Mouse (Mus musculus) heart, embryonic 12.5 days (tissue): ENCODE measurements at regions not wholly inside any gene's neighbourhood (a gene's known extent, or its start where the extent isn't known, plus 50 kb on each side); places are given as distances from the start of the nearest gene placed in this dataset.
"Not testable (repeated sequence)": the region's sequence is repeated elsewhere in the genome, so short reads cannot be mapped to it uniquely, and the experiment has no call there.

ENCODE experiments used
- ATAC-seq: fragments of 200-750 bp; cut with Nextera tagmentation; 2 replicates; pipeline ENCODE4 v1.8.0; 2017; ENCODE audit warnings: moderate TSS enrichment, moderate library complexity; ENCODE audit not compliant: insufficient number of reproducible peaks, low FRiP score
- H3K27ac ChIP-seq: fragments of 300-500 bp; sonication (generic); 2 replicates; pipeline ENCODE4 v1.5.1; 2016; ENCODE audit warnings: mild to moderate bottlenecking, moderate library complexity; ENCODE audit not compliant: poor library complexity, severe bottlenecking
- H3K27me3 ChIP-seq: fragments of 300-500 bp; sonication (generic); replicated peaks from 2 replicates; pipeline ENCODE4 v1.6.1; 2016; ENCODE audit warnings: mild to moderate bottlenecking, moderate library complexity
- H3K36me3 ChIP-seq: fragments of 300-500 bp; sonication (generic); 2 replicates; pipeline ENCODE4 v1.6.1; 2016; ENCODE audit warnings: mild to moderate bottlenecking, moderate library complexity
- H3K4me1 ChIP-seq: fragments of 300-500 bp; sonication (generic); replicated peaks from 2 replicates; pipeline ENCODE4 v1.6.1; 2016; ENCODE audit warnings: mild to moderate bottlenecking
- H3K4me2 ChIP-seq: fragments of 300-500 bp; sonication (generic); 2 replicates; pipeline ENCODE4 v1.6.1; 2016; ENCODE audit warnings: mild to moderate bottlenecking, moderate library complexity
- H3K4me3 ChIP-seq: fragments of 300-500 bp; sonication (generic); 2 replicates; pipeline ENCODE4 v1.5.1; 2016; ENCODE audit warnings: mild to moderate bottlenecking
- H3K9ac ChIP-seq: fragments of 300-500 bp; sonication (generic); 2 replicates; pipeline ENCODE4 v1.6.1; 2016; ENCODE audit warnings: mild to moderate bottlenecking, moderate library complexity
- H3K9me3 ChIP-seq: fragments of 300-500 bp; sonication (generic); replicated peaks from 2 replicates; pipeline ENCODE4 v1.6.1; 2016; ENCODE audit warnings: mild to moderate bottlenecking, moderate library complexity
- WGBS: fragments of 180-500 bp; shearing (Covaris S2); methylation state at CpG from one replicate; pipeline ENCODE4 v1.1.7; 2016; 5-methylcytosine and 5-hydroxymethylcytosine counted together

DNA sequence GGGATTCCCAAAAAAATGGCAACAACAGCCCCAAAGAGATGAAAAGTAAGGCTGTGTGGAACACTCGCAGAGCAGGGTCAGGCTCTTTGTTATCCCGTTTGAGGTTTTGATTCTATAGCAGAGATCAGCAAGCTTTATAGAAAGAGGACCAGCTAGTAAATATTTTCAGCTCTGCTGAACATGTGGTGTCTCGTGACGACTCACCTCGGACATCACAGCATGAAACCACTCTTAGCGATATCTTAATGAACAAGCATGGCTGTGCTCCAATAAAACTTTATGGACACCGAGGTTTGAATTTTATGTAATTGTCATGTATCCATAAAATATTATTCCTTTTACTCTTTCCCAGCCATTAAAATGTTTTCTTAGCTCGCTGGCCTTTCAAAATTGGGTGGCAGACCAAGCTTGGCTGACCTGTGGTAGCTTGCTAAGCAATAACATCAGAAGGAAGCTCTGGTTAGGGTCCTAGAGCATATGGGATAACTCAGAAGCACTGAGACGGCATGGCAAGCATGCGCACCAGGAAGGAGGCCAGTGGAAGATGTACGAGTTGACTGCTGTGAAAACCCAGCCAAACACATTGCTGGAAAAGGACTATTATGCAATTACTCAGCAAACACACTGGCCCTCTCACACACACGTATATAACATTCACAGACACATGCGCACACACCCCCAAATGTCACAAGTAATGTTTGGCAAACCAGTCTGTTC is 81.4 kb upstream of the Gm12728 start:
- no peaks in the 10 kb centered on the region for H3K9me3 ChIP-seq
- no peak overlapping the region for H3K9ac ChIP-seq
- no peaks in the 10 kb centered on the region for H3K36me3 ChIP-seq
- no peak overlapping the region for H3K4me3 ChIP-seq
- ATAC-seq: no peak
- no peak overlapping the region for H3K4me2 ChIP-seq
- 79% methylated on average over 13 of the region's 13 CpGs for WGBS
- no peak overlapping the region for H3K27ac ChIP-seq
- H3K4me1 ChIP-seq: no peaks in the 10 kb centered on the region
- H3K27me3 ChIP-seq: no peaks in the 10 kb centered on the region

- ATAC-seq: no peak
- Histone ChIP-seq H3K27me3 (no peaks in the 10 kb centered on the region), H3K4me3 (no peak overlapping the region), H3K4me1 (no peaks in the 10 kb centered on the region), H3K27ac (no peak overlapping the region), H3K4me2 (no peak overlapping the region), H3K9ac (no peak overlapping the region), H3K36me3 (no peaks in the 10 kb centered on the region), H3K9me3 (no peaks in the 10 kb centered on the region; the same call in 1 of the 2 replicates)
- 86% methylated on average over 6 of the region's 6 CpGs for WGBS
These were observed 75.7 kb upstream of the Gm12728 start for GRCm38 (mm10) chr4:105713956-105714355.

DNA sequence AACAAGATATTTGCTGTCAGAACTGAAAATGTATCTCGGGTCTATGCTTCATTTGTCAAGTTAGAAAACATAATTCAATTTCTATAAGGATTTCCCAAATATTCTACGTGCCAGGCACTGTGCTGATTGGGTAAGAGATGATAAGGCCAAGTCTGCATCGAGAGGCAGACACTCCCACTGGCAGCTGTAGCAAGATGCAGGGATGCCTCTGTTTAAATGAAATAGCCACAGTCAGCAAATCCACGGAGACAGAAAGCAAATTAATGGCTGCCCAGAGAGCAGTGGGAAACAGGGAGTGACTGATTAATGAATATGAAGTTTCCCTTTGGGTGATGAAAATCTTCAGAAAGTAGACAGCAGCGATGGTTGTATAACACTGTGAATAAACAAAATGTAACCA is 71.6 kb upstream of the Gm12728 start:
- no peak overlapping the region for H3K27ac ChIP-seq
- no peaks in the 10 kb centered on the region for H3K27me3 ChIP-seq
- WGBS: 64% methylated on average over 5 of the region's 5 CpGs
- H3K4me1 ChIP-seq: no peaks in the 10 kb centered on the region
- no peaks in the 10 kb centered on the region; the same call in 1 of the 2 replicates for H3K9me3 ChIP-seq
- H3K9ac ChIP-seq: no peak overlapping the region
- H3K36me3 ChIP-seq: no peaks in the 10 kb centered on the region
- H3K4me3 ChIP-seq: no peak overlapping the region
- ATAC-seq: no peak
- H3K4me2 ChIP-seq: no peak overlapping the region

DNA sequence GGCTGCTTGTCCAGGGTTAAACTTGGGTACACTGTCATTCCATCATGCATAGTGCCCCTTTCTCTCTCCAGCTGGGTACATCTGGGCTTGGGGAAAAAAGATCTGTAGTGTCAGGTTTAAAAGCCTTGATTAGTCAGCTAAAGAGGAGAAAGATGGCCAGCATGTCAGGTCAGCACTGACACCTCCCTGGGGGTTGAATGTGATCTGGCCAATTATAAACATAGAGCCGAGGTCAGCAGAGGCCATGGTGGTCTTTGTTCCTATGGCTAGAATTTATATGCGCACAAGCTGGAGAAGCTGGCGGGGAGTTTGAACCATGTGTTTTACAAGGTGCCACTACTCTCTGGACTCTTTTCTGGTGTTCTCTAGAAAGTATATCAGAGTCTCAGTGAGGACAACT is 61.0 kb upstream of the Gm12728 start:
- ATAC-seq: no peak
- 85% methylated on average over 3 of the region's 3 CpGs for WGBS
- H3K27ac ChIP-seq: no peak overlapping the region
- H3K9me3 ChIP-seq: no peaks in the 10 kb centered on the region
- H3K4me2 ChIP-seq: no peak overlapping the region
- H3K9ac ChIP-seq: no peak overlapping the region
- no peaks in the 10 kb centered on the region for H3K27me3 ChIP-seq
- H3K4me1 ChIP-seq: no peaks in the 10 kb centered on the region
- H3K4me3 ChIP-seq: no peak overlapping the region
- no peaks in the 10 kb centered on the region for H3K36me3 ChIP-seq

- ATAC-seq: no peak
- H3K27ac ChIP-seq: no peak overlapping the region
- no peaks in the 10 kb centered on the region for H3K36me3 ChIP-seq
- H3K4me2 ChIP-seq: no peak overlapping the region
- 75% methylated on average over 2 of the region's 2 CpGs for WGBS
- no peaks in the 10 kb centered on the region for H3K9me3 ChIP-seq
- H3K4me1 ChIP-seq: no peaks in the 10 kb centered on the region
- no peaks in the 10 kb centered on the region for H3K27me3 ChIP-seq
- H3K9ac ChIP-seq: no peak overlapping the region
- no peak overlapping the region for H3K4me3 ChIP-seq
These were observed 58.8 kb upstream of the Gm12728 start for GRCm38 (mm10) chr4:105730900-105731299.

GRCm38 (mm10) chr4:105735116-105735515 is 54.6 kb upstream of the Gm12728 start:
- not testable (repeated sequence) for H3K4me1 ChIP-seq, H3K9me3 ChIP-seq, H3K27me3 ChIP-seq, ATAC-seq, H3K36me3 ChIP-seq, H3K27ac ChIP-seq, H3K4me3 ChIP-seq, H3K4me2 ChIP-seq, H3K9ac ChIP-seq
- 84% methylated on average over 7 of the region's 9 CpGs for WGBS
